In genomic region chr2:158030007-158030406, GRCm38 (mm10) we compare ENCODE assay signal across 8 mouse cellular contexts. TPM values are rescaled to one million over a fixed set of nuclear protein-coding genes. Genes with fewer than 3 reads are reported as not detected.
A peak's percentile ranks its signal among the peaks of the same experiment; 100 is the strongest.
DNase-seq lines count a peak whose midpoint lies in the region; ATAC-seq lines count a peak whose summit lies in the region.

No protein-coding gene starts in this region.

- WGBS in kidney, embryonic 14.5 days = 81% methylated on average over 7 of the region's 7 CpGs
- 91% methylated on average over 7 of the region's 7 CpGs for WGBS in hindbrain, embryonic 14.5 days
- WGBS in midbrain, embryonic 13.5 days = 87% methylated on average over 7 of the region's 7 CpGs

- ATAC-seq in kidney, embryonic 14.5 days (ENCODE audit: low FRiP score, low TSS enrichment) = no peak
- ATAC-seq in hindbrain, embryonic 14.5 days (ENCODE audit: low FRiP score) = no peak
- no peak for ATAC-seq in midbrain, embryonic 13.5 days

- H3K27ac ChIP-seq in kidney, embryonic 14.5 days (ENCODE audit: low read depth, low read length) = no peak overlapping the region
- H3K27ac ChIP-seq in brown adipose tissue, adult 24 weeks (replicated peaks; ENCODE audit: low read depth, low read length) = no peak overlapping the region
- no peak overlapping the region for H3K27ac ChIP-seq in hindbrain, embryonic 14.5 days
- H3K27ac ChIP-seq in midbrain, embryonic 13.5 days = no peak overlapping the region

- peaks cover 27% of the 10 kb centered on the region for H3K4me1 ChIP-seq in kidney, embryonic 14.5 days (ENCODE audit: control insufficient read depth, insufficient read depth, low read length)
- H3K4me1 ChIP-seq in brown adipose tissue, adult 24 weeks (ENCODE audit: control insufficient read depth, insufficient read depth, insufficient read length, low read length) = peaks cover 8% of the 10 kb centered on the region
- H3K4me1 ChIP-seq in hindbrain, embryonic 14.5 days (replicated peaks; ENCODE audit: control insufficient read depth, insufficient read depth, low read length) = peaks cover 28% of the 10 kb centered on the region
- peaks cover 49% of the 10 kb centered on the region for H3K4me1 ChIP-seq in midbrain, embryonic 13.5 days (replicated peaks)

- H3K9me3 ChIP-seq in kidney, embryonic 14.5 days (ENCODE audit: control insufficient read depth, low read length) = no peaks in the 10 kb centered on the region
- no peaks in the 10 kb centered on the region for H3K9me3 ChIP-seq in hindbrain, embryonic 14.5 days (ENCODE audit: control insufficient read depth, low read length)
- no peaks in the 10 kb centered on the region for H3K9me3 ChIP-seq in midbrain, embryonic 13.5 days

- H3K27me3 ChIP-seq in kidney, embryonic 14.5 days (ENCODE audit: control insufficient read depth, insufficient read depth, low read length) = no peaks in the 10 kb centered on the region
- H3K27me3 ChIP-seq in hindbrain, embryonic 14.5 days (ENCODE audit: control insufficient read depth, insufficient read depth, low read length) = no peaks in the 10 kb centered on the region
- H3K27me3 ChIP-seq in midbrain, embryonic 13.5 days = no peaks in the 10 kb centered on the region

- peaks cover 4% of the 10 kb centered on the region; the same call in 1 of the 2 replicates for H3K36me3 ChIP-seq in kidney, embryonic 14.5 days (ENCODE audit: control insufficient read depth, insufficient read depth, low read length)
- H3K36me3 ChIP-seq in hindbrain, embryonic 14.5 days (replicated peaks; ENCODE audit: control insufficient read depth, insufficient read depth) = no peaks in the 10 kb centered on the region
- H3K36me3 ChIP-seq in midbrain, embryonic 13.5 days = no peaks in the 10 kb centered on the region

- peak overlapping the region; percentile 99 for H3K4me3 ChIP-seq in kidney, embryonic 14.5 days (ENCODE audit: low read length)
- peak overlapping the region; percentile 21; the same call in 1 of the 2 replicates for H3K4me3 ChIP-seq in brown adipose tissue, adult 24 weeks (ENCODE audit: insufficient read depth, low read depth, low read length)
- peak overlapping the region; percentile 74 for H3K4me3 ChIP-seq in hindbrain, embryonic 14.5 days (replicated peaks; ENCODE audit: low read length)
- peak overlapping the region; percentile 99 for H3K4me3 ChIP-seq in midbrain, embryonic 13.5 days (replicated peaks)

- H3K4me2 ChIP-seq in kidney, embryonic 14.5 days (replicated peaks; ENCODE audit: low read depth, low read length) = peak overlapping the region; percentile 90
- H3K4me2 ChIP-seq in hindbrain, embryonic 14.5 days (replicated peaks) = peak overlapping the region; percentile 95
- peak overlapping the region; percentile 86 for H3K4me2 ChIP-seq in midbrain, embryonic 13.5 days (replicated peaks)

- DNase-seq in kidney, adult 8-10 months = no peak
- no peak for DNase-seq in hindbrain, embryonic 14.5 days (ENCODE audit: low spot score)
- DNase-seq in adrenal gland, postnatal 36 days = no peak
- DNase-seq in frontal cortex, postnatal 36 days (ENCODE audit: low spot score in 2 of 2) = no peak
- DNase-seq in yolk sac, embryonic 10.5 days (ENCODE audit: low spot score) = no peak

- peak overlapping the region; percentile 91 for H3K9ac ChIP-seq in kidney, embryonic 14.5 days (ENCODE audit: low read depth, low read length)
- H3K9ac ChIP-seq in hindbrain, embryonic 14.5 days = peak overlapping the region; percentile 35; the same call in 1 of the 2 replicates
- peak overlapping the region; percentile 93 for H3K9ac ChIP-seq in midbrain, embryonic 13.5 days (replicated peaks)

RNA-seq across cellular contexts. Expression of gene Rprd1b, which starts 1.7 kb away (rescaled TPM):
- 41.1 and 53.3 TPM in 2 replicates for polyA plus RNA-seq in kidney, embryonic 14.5 days (2014; fragmentation: Nextera tagmentation; extraction: Ambion mirVana)
- 8.3 and 11.7 TPM in 2 replicates for polyA plus RNA-seq in brown adipose tissue, adult 24 weeks (2012; ENCODE audit: insufficient read depth, insufficient read length, missing spikeins)
- polyA plus RNA-seq in hindbrain, embryonic 14.5 days (2014; fragmentation: Nextera tagmentation; extraction: Ambion mirVana) = 30.8 and 34.9 TPM in 2 replicates
- polyA plus RNA-seq in midbrain, embryonic 13.5 days (2015; fragmentation: Nextera tagmentation; extraction: Ambion mirVana) = 40.8 and 49.6 TPM in 2 replicates
- 10 to 100 TPM; 29.2 to 37.1 TPM for total RNA-seq in adrenal gland, postnatal 36 days (2021)

RNA-seq across cellular contexts. Expression of gene Tti1, which starts 1.8 kb away (rescaled TPM):
- 10.6 and 26.6 TPM in 2 replicates for polyA plus RNA-seq in kidney, embryonic 14.5 days (2014; fragmentation: Nextera tagmentation; extraction: Ambion mirVana)
- polyA plus RNA-seq in brown adipose tissue, adult 24 weeks (2012; ENCODE audit: insufficient read depth, insufficient read length, missing spikeins) = 6.7 and 7.3 TPM in 2 replicates
- polyA plus RNA-seq in hindbrain, embryonic 14.5 days (2014; fragmentation: Nextera tagmentation; extraction: Ambion mirVana) = 15.6 and 17.3 TPM in 2 replicates
- 20.6 and 22.2 TPM in 2 replicates for polyA plus RNA-seq in midbrain, embryonic 13.5 days (2015; fragmentation: Nextera tagmentation; extraction: Ambion mirVana)
- 10 to 100 TPM; 19.8 to 23.1 TPM for total RNA-seq in adrenal gland, postnatal 36 days (2021)

Comparison
In these comparisons a context has a peak if more than half of its experiments do, and no peak if none do; other contexts are left out.
1. H3K4me3 ChIP-seq: peak in every context shown above with its lines; median percentile 99 in kidney, embryonic 14.5 days; 99 in midbrain, embryonic 13.5 days; 74 in hindbrain, embryonic 14.5 days; 21 in brown adipose tissue, adult 24 weeks.
2. H3K9ac ChIP-seq: peak in every context shown above with its lines; median percentile 93 in midbrain, embryonic 13.5 days; 91 in kidney, embryonic 14.5 days; 35 in hindbrain, embryonic 14.5 days.